8 mouse cellular contexts compared by ENCODE assay signal in genomic region chr4:44702891-44703685, GRCm38 (mm10). TPM values are rescaled to one million over a fixed set of nuclear protein-coding genes. Genes with fewer than 3 reads are reported as not detected.
DNase-seq lines count a peak whose midpoint lies in the region; ATAC-seq lines count a peak whose summit lies in the region.

No protein-coding gene starts in this region.

- no peak for ATAC-seq in CD4-positive, CD25-positive, alpha-beta regulatory T cell, adult 4 months
- no peak for ATAC-seq in frontal cortex, adult (ENCODE audit: low TSS enrichment)

- peak; percentile 4 for DNase-seq in CD4-positive, CD25-positive, alpha-beta regulatory T cell, adult 2 months (ENCODE audit: low read depth, low spot score)
- DNase-seq in right cerebral cortex, postnatal 4 days, result peak; percentile 21
- DNase-seq in right cerebral cortex, adult 18-20 months, result no peak
- peak; percentile 24 to 54 for DNase-seq in kidney, postnatal 4 days
- DNase-seq in retina, embryonic 14.5 days (ENCODE audit: low spot score), result peak; percentile 55
- no peak for DNase-seq in lung, postnatal 36 days

RNA-seq across cellular contexts. Expression of gene Pax5, which starts 7.2 kb away (rescaled TPM):
- polyA plus RNA-seq in CD4-positive, CD25-positive, alpha-beta regulatory T cell, adult 4 months (2017; shearing (Covaris generic)), result 1 to 10 TPM in 1 of 2 experiments, under 1 TPM in 1; 0.38 to 3.2 TPM

RNA-seq across cellular contexts. Expression of gene Zcchc7, which starts 52.6 kb away (rescaled TPM):
- 100 to 1,000 TPM; 115 to 144 TPM for polyA plus RNA-seq in CD4-positive, CD25-positive, alpha-beta regulatory T cell, adult 4 months (2017; shearing (Covaris generic))

Comparison
In these comparisons a context has a peak if more than half of its experiments do, and no peak if none do; other contexts are left out.
1. DNase-seq: peak in CD4-positive, CD25-positive, alpha-beta regulatory T cell, adult 2 months (single experiment), right cerebral cortex, postnatal 4 days (single experiment), kidney, postnatal 4 days (2 of 2) and retina, embryonic 14.5 days (single experiment); none in right cerebral cortex, adult 18-20 months (single experiment) and lung, postnatal 36 days (single experiment).